Mouse (Mus musculus) adrenal gland, postnatal 14 days (tissue): ENCODE measurements at regions not wholly inside any gene's neighbourhood (a gene's known extent, or its start where the extent isn't known, plus 50 kb on each side); places are given as distances from the start of the nearest gene placed in this dataset.

Experiments used
- DNase-seq: peaks from one replicate; pipeline ENCODE4 v3.0.0; 2021; ENCODE audit warnings: mixed read lengths

GRCm38 (mm10) chr9:43627558-43627957 lies 116.2 kb upstream of the Nectin1 start:
- DNase-seq: no peak

- DNase-seq: peak; percentile 37
Measured at GRCm38 (mm10) chr9:43628786-43629185, 115.0 kb upstream of the Nectin1 start.

- no peak for DNase-seq
Measured at GRCm38 (mm10) chr9:43636372-43636965, 107.3 kb upstream of the Nectin1 start.

- no peak for DNase-seq
Measured at GRCm38 (mm10) chr9:43658186-43658585, 85.6 kb upstream of the Nectin1 start.

- no peak for DNase-seq
Measured at GRCm38 (mm10) chr9:43659237-43659636, 84.5 kb upstream of the Nectin1 start.

GRCm38 (mm10) chr9:43660151-43660550 lies 83.6 kb upstream of the Nectin1 start:
- no peak for DNase-seq

GRCm38 (mm10) chr9:43660896-43661563 lies 82.8 kb upstream of the Nectin1 start:
- DNase-seq: no peak

- DNase-seq: no peak
Measured at GRCm38 (mm10) chr9:43661646-43662045, 82.1 kb upstream of the Nectin1 start.

GRCm38 (mm10) chr9:43667386-43667785 lies 76.4 kb upstream of the Nectin1 start:
- DNase-seq: no peak

- DNase-seq: no peak
Measured at GRCm38 (mm10) chr9:43667974-43668373, 75.8 kb upstream of the Nectin1 start.

GRCm38 (mm10) chr9:43668731-43669130 lies 75.1 kb upstream of the Nectin1 start:
- DNase-seq: no peak

- no peak for DNase-seq
Measured at GRCm38 (mm10) chr9:43670563-43670962, 73.2 kb upstream of the Nectin1 start.

GRCm38 (mm10) chr9:43673171-43673680 lies 70.6 kb upstream of the Nectin1 start:
- DNase-seq: no peak

- no peak for DNase-seq
Measured at GRCm38 (mm10) chr9:43674321-43674720, 69.5 kb upstream of the Nectin1 start.

- DNase-seq: no peak
Measured at GRCm38 (mm10) chr9:43676011-43676410, 67.8 kb upstream of the Nectin1 start.

- no peak for DNase-seq
Measured at GRCm38 (mm10) chr9:43679331-43679730, 64.5 kb upstream of the Nectin1 start.

GRCm38 (mm10) chr9:43681317-43681716 lies 62.5 kb upstream of the Nectin1 start:
- no peak for DNase-seq

GRCm38 (mm10) chr9:43682102-43682501 lies 61.7 kb upstream of the Nectin1 start:
- DNase-seq: no peak

- DNase-seq: no peak
Measured at GRCm38 (mm10) chr9:43684596-43684995, 59.2 kb upstream of the Nectin1 start.

GRCm38 (mm10) chr9:43692015-43692414 lies 51.8 kb upstream of the Nectin1 start:
- DNase-seq: no peak

GRCm38 (mm10) chr9:43692538-43692937 lies 51.2 kb upstream of the Nectin1 start:
- DNase-seq: no peak
